7 mouse cellular contexts compared by ENCODE assay signal in genomic region chr2:37380189-37380588, GRCm38 (mm10). TPM values are rescaled to one million over a fixed set of nuclear protein-coding genes. Genes with fewer than 3 reads are reported as not detected.
A peak's percentile ranks its signal among the peaks of the same experiment; 100 is the strongest.
DNase-seq lines count a peak whose midpoint lies in the region; TF ChIP-seq lines count a peak whose summit lies in the region.

No protein-coding gene starts in this region.

- H3ac ChIP-seq in C2C12 (ENCODE audit: control insufficient read depth, insufficient read length, low read depth): no peak overlapping the region

- H3K36me3 ChIP-seq in C2C12 (ENCODE audit: control insufficient read depth, insufficient read depth) (peaks cover 80% of the 10 kb centered on the region), E14TG2a.4 (ENCODE audit: insufficient read depth, low read length) (peaks cover 78% of the 10 kb centered on the region)

- H3K4me3 ChIP-seq in C2C12 (ENCODE audit: insufficient read depth, poor library complexity, severe bottlenecking): no peak overlapping the region
- no peak overlapping the region for H3K4me3 ChIP-seq in E14TG2a.4 (replicated peaks; ENCODE audit: low read length)
- no peak overlapping the region for H3K4me3 ChIP-seq in lung, adult 2 months (replicated peaks; ENCODE audit: extremely low read depth, low read depth, low read length)

- DNase-seq in c-Kit-positive CD71-positive TER-119-negative erythroid progenitor cells, embryonic 14.5 days (ENCODE audit: low read depth): peak; percentile 65
- DNase-seq in frontal cortex, adult 2 months (ENCODE audit: extremely low spot score in 1 of 2, low spot score in 1 of 2): peak; percentile 46 to 74
- peak; percentile 64 for DNase-seq in kidney, postnatal 14 days
- DNase-seq in lung, adult 2 months: peak; percentile 20
- DNase-seq in right cerebral cortex, adult 2 months (ENCODE audit: low spot score in 2 of 2): peak; percentile 68 to 72

- H3K4me1 ChIP-seq in E14TG2a.4 (replicated peaks; ENCODE audit: low read depth, low read length): no peaks in the 10 kb centered on the region
- H3K4me1 ChIP-seq in lung, adult 2 months (ENCODE audit: control insufficient read depth, insufficient read depth, low read length): no peaks in the 10 kb centered on the region

- H3K79me3 ChIP-seq in C2C12 (ENCODE audit: low read depth): no peaks in the 10 kb centered on the region

- 56% methylated on average over 2 of the region's 2 CpGs for WGBS in lung, adult 2 months

- H3K79me2 ChIP-seq in C2C12 (ENCODE audit: control insufficient read depth, insufficient read depth): no peaks in the 10 kb centered on the region

- H3K27me3 ChIP-seq in C2C12 (ENCODE audit: control insufficient read depth, insufficient read depth, insufficient read length) (no peaks in the 10 kb centered on the region), E14TG2a.4 (ENCODE audit: insufficient read depth, low read length) (no peaks in the 10 kb centered on the region)

- no peak for TF ChIP-seq POLR2A in lung, adult 2 months (IDR thresholded peaks at IDR 0.05; ENCODE audit: borderline replicate concordance, extremely low read depth, low read depth, low read length)

- TF ChIP-seq CTCF in C2C12 (IDR thresholded peaks at IDR 0.05; ENCODE audit: control insufficient read depth, insufficient read depth, insufficient read length): peak; percentile 46
- peak; percentile 47 for TF ChIP-seq CTCF in E14TG2a.4 (conservative IDR thresholded peaks at IDR 0.05; ENCODE audit: low read length)
- peak; percentile 53 for TF ChIP-seq CTCF in lung, adult 2 months (IDR thresholded peaks at IDR 0.05; ENCODE audit: insufficient read depth, low read length)

- H3K9me3 ChIP-seq in E14TG2a.4 (ENCODE audit: low read length): no peaks in the 10 kb centered on the region

TF ChIP-seq in C2C12, 6 proteins besides CTCF, POLR2A, EP300 and RAD21:
- TF ChIP-seq USF1 (IDR thresholded peaks at IDR 0.05; ENCODE audit: low read depth) (no peak), MYOG (IDR thresholded peaks at IDR 0.05; ENCODE audit: control insufficient read depth, extremely low read depth, insufficient read length) (no peak), FOSL1 (IDR thresholded peaks at IDR 0.05; ENCODE audit: insufficient read depth, low read length, poor library complexity, severe bottlenecking) (no peak), CEBPB (IDR thresholded peaks at IDR 0.05; ENCODE audit: low read depth) (no peak), MYOD1 (IDR thresholded peaks at IDR 0.05; ENCODE audit: control insufficient read depth, insufficient read length, low read depth) (no peak), MAX (IDR thresholded peaks at IDR 0.05) (no peak)

RNA-seq across cellular contexts. Expression of gene Pdcl, which starts 21.1 kb away (rescaled TPM):
- 9.2 TPM for polyA plus RNA-seq in C2C12 (2012; fragmentation: generic; extraction: Trizol)
- 25.3 and 29.4 TPM in 2 replicates for polyA plus RNA-seq in frontal cortex, adult 2 months (2012; rRNA removed)
- 8.7 and 14.6 TPM in 2 replicates for polyA plus RNA-seq in lung, adult 2 months (2012; rRNA removed)

RNA-seq across cellular contexts. Expression of gene Rc3h2, which starts 42.5 kb away (rescaled TPM):
- 4.2 TPM for polyA plus RNA-seq in C2C12 (2012; fragmentation: generic; extraction: Trizol)
- 25.6 and 26.6 TPM in 2 replicates for polyA plus RNA-seq in frontal cortex, adult 2 months (2012; rRNA removed)
- 5.7 and 8.6 TPM in 2 replicates for polyA plus RNA-seq in lung, adult 2 months (2012; rRNA removed)

RNA-seq across cellular contexts. Expression of gene Olfr368, which starts 53.9 kb away (rescaled TPM):
- not detected for polyA plus RNA-seq in C2C12 (2012; fragmentation: generic; extraction: Trizol)
- not detected in 2 replicates for polyA plus RNA-seq in frontal cortex, adult 2 months (2012; rRNA removed)
- not detected in 2 replicates for polyA plus RNA-seq in lung, adult 2 months (2012; rRNA removed)

Comparison
In these comparisons a context has a peak if more than half of its experiments do, and no peak if none do; other contexts are left out.
1. DNase-seq: peak in every context shown above with its lines; median percentile 70 in right cerebral cortex, adult 2 months; 65 in c-Kit-positive CD71-positive TER-119-negative erythroid progenitor cells, embryonic 14.5 days; 64 in kidney, postnatal 14 days; 60 in frontal cortex, adult 2 months; 20 in lung, adult 2 months.